Mouse (Mus musculus) testis, adult 2 months (tissue): Measurements from ENCODE around the gene Pax6.

Source experiments
- CTCF ChIP-seq: fragments of 200-500 bp; IDR thresholded peaks from 2 replicates; pipeline ENCODE4 v1.5.1; 2012; ENCODE audit warnings: low read depth, mild to moderate bottlenecking, inconsistent platforms, low read length, moderate library complexity; ENCODE audit not compliant: control insufficient read depth, insufficient read depth, insufficient replicate concordance
- POLR2A ChIP-seq: fragments of 200-500 bp; IDR thresholded peaks from 2 replicates; pipeline ENCODE4 v1.6.1; 2012; ENCODE audit warnings: low read depth, mild to moderate bottlenecking, inconsistent platforms, low read length, moderate library complexity; ENCODE audit not compliant: control insufficient read depth

GRCm38 (mm10) chr2:105689771-105690639 lies 21.3 kb downstream of the Pax6 start:
- TF ChIP-seq POLR2A (no peak), CTCF (no peak)
